Mouse (Mus musculus) limb, embryonic 14.5 days (tissue): ENCODE results near the gene Opn1sw. TPM values are rescaled to one million over a fixed set of nuclear protein-coding genes. Genes with fewer than 3 reads are reported as not detected.

Experiments
- ATAC-seq: fragments of 200-750 bp; cut with Nextera tagmentation; 2 replicates; pipeline ENCODE4 v1.8.0; 2017; ENCODE audit warnings: low read depth, moderate number of reproducible peaks, moderate TSS enrichment; ENCODE audit not compliant: low FRiP score
- DNase-seq: peaks from one replicate; pipeline ENCODE4 v3.0.0-alpha.2; 2015; ENCODE audit warnings: low spot score
- H3K27ac ChIP-seq: fragments of 300-500 bp; sonication (generic); replicated peaks from 2 replicates; pipeline ENCODE4 v1.5.1; 2014; ENCODE audit warnings: low read depth, mild to moderate bottlenecking, low read length, moderate library complexity, mixed read lengths
- H3K27me3 ChIP-seq: fragments of 300-500 bp; sonication (generic); 2 replicates; pipeline ENCODE4 v1.6.1; 2014; ENCODE audit warnings: low read length, mixed read lengths; ENCODE audit not compliant: control insufficient read depth, insufficient read depth
- H3K36me3 ChIP-seq: fragments of 300-500 bp; sonication (generic); 2 replicates; pipeline ENCODE4 v1.6.1; 2014; ENCODE audit warnings: mild to moderate bottlenecking, low read length, moderate library complexity, mixed read lengths; ENCODE audit not compliant: control insufficient read depth, insufficient read depth
- H3K4me1 ChIP-seq: fragments of 300-500 bp; sonication (generic); 2 replicates; pipeline ENCODE4 v1.6.1; 2014; ENCODE audit warnings: antibody characterized with exemption, low read length, mixed read lengths; ENCODE audit not compliant: control insufficient read depth, insufficient read depth
- H3K4me2 ChIP-seq: fragments of 300-500 bp; sonication (generic); replicated peaks from 2 replicates; pipeline ENCODE4 v1.6.1; 2014; ENCODE audit warnings: low read depth, mild to moderate bottlenecking, low read length, moderate library complexity; ENCODE audit not compliant: severe bottlenecking
- H3K4me3 ChIP-seq: fragments of 300-500 bp; sonication (generic); replicated peaks from 2 replicates; pipeline ENCODE4 v1.5.1; 2014; ENCODE audit warnings: low read length
- H3K9ac ChIP-seq: fragments of 300-500 bp; sonication (generic); 2 replicates; pipeline ENCODE4 v1.6.1; 2014; ENCODE audit warnings: mild to moderate bottlenecking, low read depth, low read length, moderate library complexity; ENCODE audit not compliant: severe bottlenecking
- H3K9me3 ChIP-seq: fragments of 300-500 bp; sonication (generic); 2 replicates; pipeline ENCODE4 v1.6.1; 2016; ENCODE audit warnings: low read length; ENCODE audit not compliant: control insufficient read depth
- POLR2A ChIP-seq: fragments of 200-500 bp; IDR thresholded peaks from 2 replicates; pipeline ENCODE4 v1.8.0; 2012; ENCODE audit warnings: inconsistent platforms, mild to moderate bottlenecking, moderate library complexity, borderline replicate concordance; ENCODE audit not compliant: insufficient read depth, insufficient read length; ENCODE audit errors: extremely low read depth
- WGBS: fragments of 180-500 bp; shearing (Covaris S2); extraction: QIAGEN DNeasy Blood & Tissue Kit; methylation state at CpG from one replicate; pipeline ENCODE4 v1.1.7; 2014; 5-methylcytosine and 5-hydroxymethylcytosine counted together
- microRNA-seq: library from miRNA; unstranded; fragments of <30 nt; microRNA quantifications from one replicate; pipeline ENCODE4, GENCODE M21; 2016
- polyA plus RNA-seq, 2 experiments: library from polyadenylated mRNA; depleted of rRNA in 1 of 2; stranded (reverse) in 1 of 2; unstranded in 1 of 2; fragments of >200 nt; fragmentation: Nextera tagmentation in 1 of 2; extraction: Ambion mirVana in 1 of 2; gene quantifications; 2 replicates each; pipeline versions ENCODE4 v1.2.1 to v1.2.3; 2012 to 2014

The Opn1sw gene
- polyA plus RNA-seq, 2 experiments, result 1.3 to 2.0 TPM

GRCm38 (mm10) chr6:29326961-29327360 is 61.3 kb downstream of the Opn1sw start:
- 87% methylated on average over 9 of the region's 9 CpGs for WGBS
- TF ChIP-seq POLR2A, result no peak
- DNase-seq (no peak), ATAC-seq (no peak)
- H3K4me2 ChIP-seq, result no peak overlapping the region
- no peak overlapping the region for H3K4me3 ChIP-seq
- no peaks in the 10 kb centered on the region for H3K9me3 ChIP-seq
- no peak overlapping the region for H3K9ac ChIP-seq
- H3K27me3 ChIP-seq, result no peaks in the 10 kb centered on the region
- H3K36me3 ChIP-seq, result no peaks in the 10 kb centered on the region
- H3K27ac ChIP-seq, result no peak overlapping the region
- no peaks in the 10 kb centered on the region for H3K4me1 ChIP-seq

Small RNA genes within 50 kb of the gene (microRNA-seq; reads per million reads assigned to microRNA genes)
- gene Gm26220, result not detected
- not detected for gene Gm44354

Other genes starting within 250 kb of the Opn1sw start
- gene Rbm28, start 223.5 kb downstream of the Opn1sw start, polyA plus RNA-seq (2012; rRNA removed), result 45.9 and 59.8 TPM in 2 replicates
- 35.7 and 47.7 TPM in 2 replicates for gene Rbm28, start 223.5 kb downstream of the Opn1sw start, polyA plus RNA-seq (2014; fragmentation: Nextera tagmentation; extraction: Ambion mirVana)
- gene Prrt4, start 208.9 kb downstream of the Opn1sw start, polyA plus RNA-seq (2012; rRNA removed), result 1.2 and 1.8 TPM in 2 replicates
- 0.92 and 1.1 TPM in 2 replicates for gene Prrt4, start 208.9 kb downstream of the Opn1sw start, polyA plus RNA-seq (2014; fragmentation: Nextera tagmentation; extraction: Ambion mirVana)
- gene Impdh1, start 172.1 kb downstream of the Opn1sw start, polyA plus RNA-seq (2012; rRNA removed), result 42.1 and 53.1 TPM in 2 replicates
- 46.6 and 49.2 TPM in 2 replicates for gene Impdh1, start 172.1 kb downstream of the Opn1sw start, polyA plus RNA-seq (2014; fragmentation: Nextera tagmentation; extraction: Ambion mirVana)
- 39.7 and 48.1 TPM in 2 replicates for gene Hilpda, start 116.0 kb downstream of the Opn1sw start, polyA plus RNA-seq (2012; rRNA removed)
- 48.1 and 53.7 TPM in 2 replicates for gene Hilpda, start 116.0 kb downstream of the Opn1sw start, polyA plus RNA-seq (2014; fragmentation: Nextera tagmentation; extraction: Ambion mirVana)
- 2.6 and 3.8 TPM in 2 replicates for gene Fam71f2, start 108.9 kb downstream of the Opn1sw start, polyA plus RNA-seq (2012; rRNA removed)
- 0.57 and 0.70 TPM in 2 replicates for gene Fam71f2, start 108.9 kb downstream of the Opn1sw start, polyA plus RNA-seq (2014; fragmentation: Nextera tagmentation; extraction: Ambion mirVana)
- 0.10 and 0.27 TPM in 2 replicates for gene Fam71f1, start 69.3 kb downstream of the Opn1sw start, polyA plus RNA-seq (2012; rRNA removed)
- 0.23 TPM in 1 of 2 replicates, not detected in the other for gene Fam71f1, start 69.3 kb downstream of the Opn1sw start, polyA plus RNA-seq (2014; fragmentation: Nextera tagmentation; extraction: Ambion mirVana)
- 354 and 382 TPM in 2 replicates for gene Calu, start 40.4 kb downstream of the Opn1sw start, polyA plus RNA-seq (2012; rRNA removed)
- 536 and 540 TPM in 2 replicates for gene Calu, start 40.4 kb downstream of the Opn1sw start, polyA plus RNA-seq (2014; fragmentation: Nextera tagmentation; extraction: Ambion mirVana)
- gene Ccdc136, start 7.8 kb upstream of the Opn1sw start, polyA plus RNA-seq (2012; rRNA removed), result 25.3 and 26.0 TPM in 2 replicates
- gene Ccdc136, start 7.8 kb upstream of the Opn1sw start, polyA plus RNA-seq (2014; fragmentation: Nextera tagmentation; extraction: Ambion mirVana), result 26.2 and 26.8 TPM in 2 replicates
- gene Flnc, start 44.8 kb upstream of the Opn1sw start, polyA plus RNA-seq (2012; rRNA removed), result 38.1 and 43.9 TPM in 2 replicates
- 25.1 and 27.0 TPM in 2 replicates for gene Flnc, start 44.8 kb upstream of the Opn1sw start, polyA plus RNA-seq (2014; fragmentation: Nextera tagmentation; extraction: Ambion mirVana)
- 195 and 204 TPM in 2 replicates for gene Atp6v1f, start 79.2 kb upstream of the Opn1sw start, polyA plus RNA-seq (2012; rRNA removed)
- 226 and 239 TPM in 2 replicates for gene Atp6v1f, start 79.2 kb upstream of the Opn1sw start, polyA plus RNA-seq (2014; fragmentation: Nextera tagmentation; extraction: Ambion mirVana)
- gene Atp6v1fnb, start 83.0 kb upstream of the Opn1sw start, polyA plus RNA-seq (2012; rRNA removed), result 0.12 TPM in 1 of 2 replicates, not detected in the other
- 0.35 TPM in 1 of 2 replicates, not detected in the other for gene Atp6v1fnb, start 83.0 kb upstream of the Opn1sw start, polyA plus RNA-seq (2014; fragmentation: Nextera tagmentation; extraction: Ambion mirVana)
- 92.4 and 136 TPM in 2 replicates for gene Kcp, start 119.5 kb upstream of the Opn1sw start, polyA plus RNA-seq (2012; rRNA removed)
- 27.1 and 36.0 TPM in 2 replicates for gene Kcp, start 119.5 kb upstream of the Opn1sw start, polyA plus RNA-seq (2014; fragmentation: Nextera tagmentation; extraction: Ambion mirVana)
- 4.8 and 5.0 TPM in 2 replicates for gene Irf5, start 138.2 kb upstream of the Opn1sw start, polyA plus RNA-seq (2012; rRNA removed)
- 3.2 and 4.4 TPM in 2 replicates for gene Irf5, start 138.2 kb upstream of the Opn1sw start, polyA plus RNA-seq (2014; fragmentation: Nextera tagmentation; extraction: Ambion mirVana)
- 60.1 and 64.0 TPM in 2 replicates for gene Tnpo3, start 221.4 kb upstream of the Opn1sw start, polyA plus RNA-seq (2012; rRNA removed)
- gene Tnpo3, start 221.4 kb upstream of the Opn1sw start, polyA plus RNA-seq (2014; fragmentation: Nextera tagmentation; extraction: Ambion mirVana), result 82.7 and 90.4 TPM in 2 replicates